Mouse (Mus musculus) C2C12 (cell line): ENCODE measurements around the gene Spi1.

Experiments used
- CEBPB ChIP-seq: IDR thresholded peaks from one replicate; pipeline ENCODE4 v1.6.1; 2011; ENCODE audit warnings: low read depth, mild to moderate bottlenecking, control low read depth, moderate library complexity
- CTCF ChIP-seq: IDR thresholded peaks from one replicate; pipeline ENCODE4 v1.5.1; 2011; ENCODE audit not compliant: control insufficient read depth, insufficient read depth, insufficient read length
- FOSL1 ChIP-seq: IDR thresholded peaks from one replicate; pipeline ENCODE4 v1.8.0; 2011; ENCODE audit warnings: mild to moderate bottlenecking, low read length; ENCODE audit not compliant: poor library complexity, insufficient read depth, severe bottlenecking
- MAX ChIP-seq: IDR thresholded peaks from one replicate; pipeline ENCODE4 v1.6.1; 2011; ENCODE audit warnings: mild to moderate bottlenecking, control low read depth
- MYOD1 ChIP-seq: IDR thresholded peaks from one replicate; pipeline ENCODE4 v1.6.1; 2011; ENCODE audit warnings: low read depth; ENCODE audit not compliant: control insufficient read depth, insufficient read length
- MYOG ChIP-seq: IDR thresholded peaks from one replicate; pipeline ENCODE4 v1.6.1; 2011; ENCODE audit not compliant: control insufficient read depth, insufficient read length; ENCODE audit errors: extremely low read depth
- USF1 ChIP-seq: IDR thresholded peaks from one replicate; pipeline ENCODE4 v1.6.1; 2011; ENCODE audit warnings: low read depth, mild to moderate bottlenecking, control low read depth, moderate library complexity

- TF ChIP-seq MAX (no peak), CTCF (no peak), USF1 (no peak), FOSL1 (no peak), MYOG (no peak), CEBPB (no peak), MYOD1 (no peak)
Measured at GRCm38 (mm10) chr2:91125101-91125500, 42.9 kb downstream of the Spi1 start.
